Mouse (Mus musculus) large intestine, adult 2 months (tissue): ENCODE measurements around the gene Nanp. TPM values are rescaled to one million over a fixed set of nuclear protein-coding genes. Genes with fewer than 3 reads are reported as not detected.

Experiments used
- DNase-seq: peaks from one replicate; pipeline ENCODE4 v3.0.0-alpha.2; 2012; ENCODE audit warnings: low read depth, low spot score
- WGBS: fragments of 180-500 bp; shearing (Covaris S2); methylation state at CpG from one replicate; pipeline ENCODE4 v1.1.7; 2018; 5-methylcytosine and 5-hydroxymethylcytosine counted together
- polyA plus RNA-seq: library from polyadenylated mRNA; depleted of rRNA; stranded (reverse); fragments of >200 nt; gene quantifications from 2 replicates; pipeline ENCODE4 v1.2.3, GENCODE M21; 2012; rRNA removed

Nanp gene
- polyA plus RNA-seq = 4.8 and 4.9 TPM in 2 replicates

DNA sequence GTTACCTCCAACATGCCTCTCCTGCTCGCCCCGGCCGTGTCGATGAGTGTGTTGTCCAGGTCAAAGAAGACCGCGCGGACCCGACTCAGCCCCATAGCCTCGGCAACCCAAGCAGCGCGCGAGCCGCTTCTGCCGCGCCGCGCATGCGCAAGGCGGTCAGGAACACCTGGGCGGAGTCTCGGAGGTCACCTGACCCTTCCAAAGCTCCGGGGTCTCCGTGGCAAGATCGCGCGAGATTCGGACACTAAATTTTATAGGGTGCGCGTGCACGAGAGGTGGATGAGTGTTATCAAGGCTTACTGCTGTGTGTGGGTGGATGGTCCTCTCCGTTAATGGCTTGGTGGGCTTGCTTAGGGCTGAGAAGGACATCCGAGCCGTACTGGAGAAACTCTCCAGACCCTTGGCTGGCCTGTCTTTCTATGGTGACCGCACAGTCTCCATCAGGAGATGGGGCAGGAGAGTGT is at the start of gene Nanp, which contains the start of gene Ninl:
TSS of gene Nanp (minus strand) at position 167 of the 464 bp plus-strand sequence.
TSS of gene Ninl (minus strand) at position 151 of the 464 bp plus-strand sequence.
- WGBS = under 1% methylated on average over 34 of the region's 34 CpGs
- peak; percentile 83 for DNase-seq

DNA sequence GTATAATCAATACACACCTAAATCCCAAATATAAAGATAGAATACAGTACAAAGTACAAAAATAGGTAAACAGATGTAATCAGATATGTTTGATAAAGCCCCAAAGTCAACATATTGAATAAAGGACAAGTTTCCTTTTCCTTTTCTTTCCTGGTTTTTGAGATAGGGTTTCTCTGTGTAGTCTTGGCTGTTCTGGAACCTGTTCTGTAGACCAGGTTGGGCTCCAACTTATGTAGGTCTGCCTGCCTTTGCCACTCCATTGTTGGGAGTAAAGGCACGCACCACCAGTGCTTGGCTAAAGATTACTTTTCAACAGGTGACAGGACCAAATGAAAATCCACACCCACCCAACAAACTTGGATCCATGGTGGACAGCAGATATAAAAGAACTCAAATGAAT is 17.4 kb upstream of the Nanp start:
- no peak for DNase-seq
- 47% methylated on average over 1 of the region's 1 CpGs for WGBS

DNA sequence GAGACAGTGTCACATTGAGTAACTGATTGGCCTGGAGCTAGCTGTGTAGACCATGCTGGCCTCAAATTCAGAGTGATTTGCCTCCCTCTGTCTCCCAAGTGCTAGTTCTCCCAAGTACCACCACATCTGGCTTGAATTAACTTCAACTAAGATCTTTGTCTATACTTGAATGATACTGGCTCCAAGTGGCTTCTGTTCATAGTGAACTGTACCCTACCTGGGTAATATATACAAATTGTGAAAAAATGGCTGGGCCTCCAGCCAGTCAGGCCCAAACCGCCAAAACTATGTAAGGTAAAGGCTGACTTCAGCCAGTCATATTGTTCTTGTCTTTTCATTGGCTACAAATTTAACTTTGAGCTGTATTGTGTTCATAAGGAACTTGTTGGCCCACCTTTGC is 1.2 kb upstream of the Nanp start:
- no peak for DNase-seq
- WGBS = 80% methylated on average over 1 of the region's 1 CpGs

DNA sequence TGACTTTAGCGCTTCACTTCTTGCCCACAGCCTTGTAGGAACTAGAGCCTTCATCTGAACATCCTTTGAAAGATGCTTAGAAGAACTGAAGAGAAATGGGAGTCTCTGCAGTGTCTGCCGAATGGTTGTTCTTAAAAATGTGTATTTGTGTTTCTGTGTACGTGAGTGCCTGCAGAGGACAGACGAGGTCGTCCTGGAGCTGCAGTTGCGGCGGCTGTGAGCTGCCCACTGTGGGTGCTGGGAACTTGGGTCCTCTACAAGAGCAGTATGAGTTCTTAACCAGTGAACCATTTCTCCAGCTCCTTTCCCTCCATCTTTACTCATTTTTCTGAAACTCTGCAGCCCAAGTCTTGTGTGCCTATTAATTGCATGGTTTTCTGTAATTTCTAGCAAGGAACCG is 528 bp upstream of the Nanp start:
- WGBS = 23% methylated on average over 8 of the region's 8 CpGs
- DNase-seq = no peak

DNA sequence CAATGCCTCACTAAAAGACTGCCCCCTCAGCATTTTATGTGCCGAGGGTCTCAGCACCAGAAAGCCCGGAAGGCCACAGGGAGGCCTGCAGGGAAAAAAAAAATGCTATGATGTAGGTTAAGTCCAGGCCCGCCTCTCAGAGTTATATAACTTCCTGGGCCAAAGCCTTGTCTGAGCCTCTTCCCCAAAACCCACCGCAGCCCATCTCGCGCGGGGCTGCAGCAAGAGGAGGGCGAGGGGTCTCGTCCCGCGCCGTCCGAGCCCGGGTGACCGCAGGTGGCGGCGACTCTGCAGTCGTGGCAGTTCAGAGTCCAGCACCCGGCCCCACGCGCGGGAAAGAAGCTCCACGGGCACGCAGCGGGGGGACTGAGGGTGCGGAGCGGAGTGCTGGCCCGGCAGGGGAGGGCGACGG is 381 bp downstream of the Nanp start:
- WGBS = under 1% methylated on average over 30 of the region's 30 CpGs
- DNase-seq = no peak

DNA sequence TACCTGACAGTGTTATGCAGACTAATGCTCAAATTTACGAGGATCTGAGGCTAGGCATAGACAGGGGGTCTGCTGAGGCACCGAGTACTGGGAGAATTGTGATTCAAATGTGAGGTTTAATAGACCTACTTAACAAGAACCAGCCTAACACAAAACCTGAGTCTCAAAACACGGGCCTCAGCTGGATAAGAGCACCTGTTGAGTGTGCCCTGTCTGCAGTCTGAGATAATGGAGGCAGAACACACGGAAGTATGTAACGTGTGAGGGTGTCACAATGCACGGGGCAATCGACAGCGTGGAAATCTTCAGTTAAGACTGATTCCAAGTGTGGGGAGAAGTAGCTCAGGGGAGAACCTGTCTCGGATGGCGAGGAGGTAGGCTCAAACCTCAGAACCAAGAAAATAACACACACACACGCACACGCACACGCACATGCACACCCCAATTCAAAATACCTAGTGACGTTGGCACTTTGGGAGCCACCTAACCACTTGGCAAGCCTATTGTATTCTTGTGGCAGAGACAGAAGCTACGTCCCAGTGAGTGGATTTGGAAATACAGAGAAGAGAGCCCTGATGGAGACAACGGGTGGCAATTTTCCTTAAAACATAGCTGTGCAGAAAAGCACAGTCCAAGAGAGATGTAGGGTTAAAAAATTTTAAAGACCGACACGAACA is 1.2 kb downstream of the Nanp start:
- WGBS = 20% methylated on average over 18 of the region's 18 CpGs
- no peak for DNase-seq

DNA sequence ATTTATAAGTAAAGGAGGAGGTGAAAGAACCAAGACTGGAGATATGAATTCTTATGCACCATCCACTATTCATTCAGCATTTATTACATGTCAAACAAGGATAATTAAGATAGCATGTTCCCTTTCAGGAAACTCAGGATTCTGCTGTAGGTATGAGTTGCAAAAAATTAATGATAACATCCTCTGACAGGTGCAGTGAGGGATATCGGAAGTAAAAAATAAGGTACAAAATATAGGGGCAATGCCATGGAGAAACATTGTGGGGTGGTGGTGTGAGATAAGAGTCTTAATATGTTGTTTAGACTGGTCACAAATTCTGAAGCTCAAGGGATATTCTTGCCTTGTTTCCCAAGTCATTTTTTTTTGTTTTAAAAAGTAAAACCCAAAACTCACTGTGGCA is 1.9 kb downstream of the Nanp start:
- no peak for DNase-seq
- WGBS = 84% methylated on average over 1 of the region's 1 CpGs

DNA sequence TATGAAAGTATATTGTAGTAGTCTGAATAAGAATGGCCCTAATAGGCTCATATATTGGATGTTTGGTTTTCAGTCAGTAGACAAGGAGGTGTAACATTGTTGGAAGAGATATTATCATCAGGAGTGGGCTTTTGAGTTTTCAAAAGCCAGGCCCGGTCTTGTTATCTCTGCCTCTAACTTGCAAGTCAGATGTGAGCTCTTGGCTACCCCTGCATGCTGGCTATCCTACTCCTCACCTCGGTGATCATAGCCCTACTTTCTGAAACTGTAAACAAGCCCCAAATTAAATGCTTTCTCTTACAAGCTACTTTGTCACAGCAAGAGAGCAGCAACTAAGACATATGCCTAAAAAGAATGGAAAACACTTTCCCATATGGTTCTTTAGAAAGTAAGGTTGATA is 2.5 kb downstream of the Nanp start:
- DNase-seq = no peak
- WGBS = 86% methylated on average over 2 of the region's 2 CpGs

DNA sequence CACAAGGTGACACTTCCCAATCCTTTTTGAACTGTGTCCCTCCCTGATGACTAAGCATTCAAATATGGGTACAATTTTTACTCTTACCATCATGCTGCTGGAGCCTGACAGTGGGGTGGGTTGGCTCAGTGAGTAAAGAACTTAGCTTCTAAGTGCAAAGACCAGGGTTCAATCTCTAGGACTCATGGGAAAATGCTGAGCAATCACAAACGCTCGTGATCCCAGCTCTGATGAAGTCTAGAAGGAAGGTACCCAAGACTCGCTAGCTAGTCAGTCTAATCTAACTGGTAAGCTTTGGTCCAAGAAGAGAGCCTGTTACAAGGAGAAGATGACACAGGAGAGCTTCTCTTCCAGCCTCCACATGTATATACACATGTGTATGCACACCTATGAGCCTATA is 4.8 kb downstream of the Nanp start:
- 94% methylated on average over 3 of the region's 3 CpGs for WGBS

DNA sequence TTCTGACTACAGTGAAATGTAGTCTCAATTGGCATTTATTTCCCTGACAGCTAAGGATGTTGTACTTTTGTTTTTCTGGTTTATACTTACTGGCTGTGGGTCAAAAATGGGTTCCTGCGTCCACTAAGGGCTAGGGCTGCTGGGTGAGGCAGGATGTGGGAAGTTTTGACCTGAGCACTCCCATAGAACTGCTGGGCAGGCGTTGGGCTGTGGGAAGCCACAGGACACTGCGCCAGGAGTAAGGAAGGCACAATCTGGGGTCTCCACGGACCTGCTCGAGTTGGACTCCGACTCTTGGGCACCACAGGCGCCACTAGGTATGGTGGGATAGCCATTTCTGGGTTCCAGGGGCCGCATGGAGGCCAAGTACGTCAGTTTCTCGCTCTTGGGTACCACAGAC is 18.0 kb downstream of the Nanp start:
- DNase-seq = no peak
- 90% methylated on average over 10 of the region's 10 CpGs for WGBS

More for the DNA sequence above, 4.8 kb downstream of the Nanp start:
- no peak for DNase-seq

DNA sequence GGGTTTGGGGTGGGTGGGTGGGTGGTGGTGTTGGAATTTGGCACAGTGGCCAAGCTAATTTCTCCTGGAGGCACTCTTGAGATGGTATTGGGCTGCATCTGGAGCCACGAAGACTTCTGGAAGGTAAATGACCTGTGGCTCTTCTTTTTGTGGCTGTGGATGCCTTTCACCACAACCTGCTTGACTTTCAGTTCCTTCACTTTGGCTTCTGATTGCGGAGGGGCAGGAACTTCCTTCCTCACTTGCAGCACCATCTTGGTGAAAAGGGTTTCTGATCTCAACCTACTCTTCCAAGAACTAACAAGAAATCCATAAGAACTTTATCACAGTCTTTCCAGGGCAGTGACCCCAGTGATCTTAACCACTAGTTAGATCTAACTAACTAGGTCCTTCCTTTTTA is 23.9 kb downstream of the Nanp start:
- 73% methylated on average over 2 of the region's 2 CpGs for WGBS
- no peak for DNase-seq

DNA sequence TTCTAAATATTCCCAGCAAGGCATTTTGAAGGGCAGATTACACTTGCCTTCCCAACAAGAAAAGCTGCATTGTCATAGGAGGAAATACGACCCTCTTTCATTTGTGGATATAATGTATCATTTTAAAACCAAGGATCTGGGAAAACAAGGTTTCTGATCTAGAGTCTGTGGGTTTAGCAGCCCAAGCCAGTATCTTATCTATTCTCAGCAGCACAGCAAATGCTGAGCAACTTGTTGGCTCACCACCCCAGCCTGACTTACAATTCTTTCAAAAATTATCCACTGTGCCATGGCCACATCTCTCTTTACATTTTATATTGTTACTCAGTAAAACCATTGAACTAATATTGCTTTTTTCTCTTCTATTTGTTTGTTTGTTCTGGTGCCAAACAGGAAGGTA is 27.9 kb downstream of the Nanp start:
- WGBS = 47% methylated on average over 1 of the region's 1 CpGs

DNA sequence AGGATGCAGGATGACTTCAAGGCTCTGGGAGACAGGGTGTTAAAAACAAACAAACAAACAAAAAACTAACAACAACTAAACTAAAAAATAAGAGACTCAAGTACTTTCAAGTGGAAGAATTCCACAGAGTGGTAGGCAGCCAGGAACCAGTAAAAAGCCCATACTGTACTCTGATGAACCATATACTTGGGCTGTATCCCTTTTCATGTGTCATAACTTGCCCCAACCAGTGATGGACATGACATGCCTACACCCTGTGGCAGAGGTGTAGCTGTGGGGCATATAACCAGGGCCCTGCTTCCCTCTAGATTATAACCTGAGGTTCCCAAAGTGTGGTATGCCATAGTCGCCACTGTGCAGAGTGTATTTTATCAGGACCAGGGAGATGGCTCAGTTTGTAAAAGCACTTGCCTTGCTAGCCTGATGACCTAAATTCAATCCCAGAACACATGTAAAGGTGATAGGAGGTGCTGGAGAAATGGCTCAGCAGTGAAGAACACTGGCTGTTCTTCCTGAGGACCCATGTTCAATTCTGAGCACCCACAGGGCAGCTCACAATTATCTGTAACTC is 29.6 kb downstream of the Nanp start:
- WGBS = 87% methylated on average over 1 of the region's 1 CpGs
- no peak for DNase-seq

More for the DNA sequence above, 27.9 kb downstream of the Nanp start:
- DNase-seq = no peak

DNA sequence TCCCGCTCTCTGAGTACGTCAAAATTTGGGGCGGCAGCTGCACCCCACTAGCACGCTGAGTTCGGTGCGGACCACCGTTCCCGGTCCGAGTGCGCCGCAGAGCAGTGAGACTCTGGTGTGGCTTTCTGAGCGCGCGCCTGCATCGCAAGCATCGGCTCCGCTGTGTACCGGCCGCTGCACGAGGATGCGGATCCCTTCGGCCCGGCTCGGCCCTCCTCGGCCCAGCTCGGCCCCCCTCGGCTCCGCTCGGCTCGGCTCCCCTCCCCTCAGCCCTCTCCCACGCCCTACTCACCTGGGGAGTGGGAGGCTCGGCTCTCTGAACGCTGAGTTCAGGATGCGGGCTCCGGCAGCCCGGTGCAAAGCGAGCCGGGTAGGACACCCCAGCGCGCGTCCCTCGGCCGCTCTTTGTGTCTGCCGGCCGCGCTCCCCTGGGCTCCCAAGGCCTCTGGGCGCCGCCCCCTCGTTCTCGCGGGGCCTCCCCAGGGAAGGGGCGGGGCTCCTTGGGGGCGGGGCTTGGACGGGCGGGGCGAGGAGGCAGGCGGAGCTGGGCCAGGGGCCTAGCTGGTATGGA is 30.2 kb downstream of the Nanp start:
- DNase-seq = no peak
- WGBS = under 1% methylated on average over 57 of the region's 57 CpGs

DNA sequence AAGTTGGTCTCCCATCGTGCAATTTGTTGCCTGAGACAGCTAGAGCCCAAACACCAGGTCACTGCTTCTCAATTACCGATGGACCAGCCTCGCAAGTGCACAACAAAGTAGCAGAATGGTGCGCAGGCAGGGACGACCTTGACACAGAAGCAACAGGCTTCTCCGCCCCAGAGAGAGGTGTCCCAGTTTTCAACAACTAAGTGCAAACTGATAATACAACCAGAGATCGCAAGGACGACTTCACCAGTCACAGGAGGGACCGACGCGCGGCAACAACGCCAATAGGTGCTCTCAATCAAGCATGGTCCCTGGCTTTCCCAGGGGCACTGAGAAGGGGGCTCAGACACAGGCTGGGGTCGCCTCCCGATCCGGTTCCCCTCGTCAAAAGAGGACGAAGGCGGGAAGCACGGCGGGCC is 30.7 kb downstream of the Nanp start:
- DNase-seq = no peak
- WGBS = 1% methylated on average over 21 of the region's 21 CpGs

DNA sequence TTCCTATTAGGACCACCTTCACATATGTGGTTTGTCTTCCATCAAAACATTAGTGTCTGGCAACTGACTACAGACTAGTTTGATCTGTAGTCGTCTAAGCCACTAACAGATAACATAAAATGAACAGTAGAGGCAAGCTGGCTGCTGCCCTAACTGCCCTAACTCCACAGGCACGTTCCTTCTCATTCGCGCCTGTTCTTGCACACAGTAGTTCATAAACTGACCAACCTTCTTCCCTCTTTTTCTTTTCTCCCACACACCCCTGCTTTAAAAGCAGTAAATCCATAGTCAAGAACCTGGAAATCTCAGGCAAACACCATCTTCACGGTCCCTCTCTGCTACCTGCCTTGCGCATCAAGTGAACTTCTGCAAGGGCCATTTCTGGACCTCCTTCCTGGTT is 31.2 kb downstream of the Nanp start:
- WGBS = 48% methylated on average over 6 of the region's 6 CpGs
- no peak for DNase-seq

DNA sequence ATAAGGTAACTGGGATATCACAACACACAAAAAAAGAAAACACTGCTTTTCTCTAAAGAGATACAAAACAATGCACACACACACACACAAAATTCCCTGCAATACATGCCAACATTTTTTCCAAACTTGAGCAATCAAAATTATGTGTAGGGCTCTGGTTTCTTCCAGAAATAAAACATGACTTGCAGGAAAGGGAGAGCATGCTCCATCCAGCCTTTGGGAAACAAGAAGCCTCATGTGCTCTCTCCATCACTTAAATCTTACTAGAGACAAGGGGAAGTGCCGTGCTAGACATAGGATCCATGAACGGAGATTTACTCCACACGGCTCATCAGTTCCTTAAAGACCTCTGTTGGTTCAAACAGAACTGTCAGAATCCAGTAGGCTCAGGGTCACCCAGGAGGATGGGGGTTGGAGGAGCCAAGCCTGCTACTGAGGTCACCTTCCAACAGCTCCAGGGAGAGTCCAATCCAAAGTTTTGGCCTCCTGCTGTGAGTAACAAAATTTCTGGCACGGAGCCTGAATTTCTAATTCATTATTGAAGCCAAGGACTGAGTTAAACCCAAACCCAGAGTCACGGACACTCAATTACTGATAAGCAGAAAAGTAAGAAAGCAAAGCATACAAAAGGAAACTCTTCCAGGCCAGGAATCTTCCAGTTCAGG is 32.8 kb downstream of the Nanp start:
- WGBS = 79% methylated on average over 5 of the region's 5 CpGs

DNA sequence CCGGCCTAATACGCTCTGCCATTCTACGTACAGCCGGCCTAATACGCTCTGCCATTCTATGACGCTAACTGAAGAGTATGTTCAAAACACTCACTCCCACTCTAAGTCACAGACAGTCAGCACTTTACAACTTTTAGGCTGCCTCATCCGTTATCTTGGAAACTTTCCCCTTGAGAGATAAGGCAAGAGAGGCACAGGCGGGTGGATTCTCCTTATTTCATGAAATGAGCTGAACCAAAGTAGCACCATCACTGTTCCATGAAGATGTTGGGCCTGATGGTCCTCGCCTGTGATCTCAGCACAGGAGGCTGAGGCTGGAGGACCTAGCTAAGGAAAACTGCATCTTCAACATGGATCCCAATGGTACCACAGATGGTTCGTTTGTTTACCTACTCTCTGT is 34.8 kb downstream of the Nanp start:
- WGBS = 90% methylated on average over 10 of the region's 10 CpGs
- DNase-seq = no peak

More for the DNA sequence above, 32.8 kb downstream of the Nanp start:
- DNase-seq = no peak

DNA sequence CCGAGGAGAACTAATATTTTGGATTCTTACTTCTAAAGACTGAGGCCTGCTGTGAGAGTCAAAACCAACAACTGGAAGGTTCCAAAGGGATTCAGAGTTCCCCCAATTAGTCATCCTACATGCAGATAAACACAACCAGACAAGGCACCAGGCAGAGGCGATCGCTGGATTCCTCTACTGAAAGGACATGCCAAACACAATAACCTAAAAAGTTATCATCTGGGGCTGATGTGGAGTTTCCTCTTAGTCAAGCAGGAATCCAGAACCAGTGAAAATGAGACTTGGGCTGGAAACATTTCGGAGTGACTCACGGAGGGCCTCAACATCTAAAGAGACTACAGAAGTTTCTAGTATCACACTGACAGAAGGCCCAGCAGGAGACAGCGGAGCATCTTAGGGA is 35.4 kb downstream of the Nanp start:
- WGBS = 78% methylated on average over 6 of the region's 6 CpGs

DNA sequence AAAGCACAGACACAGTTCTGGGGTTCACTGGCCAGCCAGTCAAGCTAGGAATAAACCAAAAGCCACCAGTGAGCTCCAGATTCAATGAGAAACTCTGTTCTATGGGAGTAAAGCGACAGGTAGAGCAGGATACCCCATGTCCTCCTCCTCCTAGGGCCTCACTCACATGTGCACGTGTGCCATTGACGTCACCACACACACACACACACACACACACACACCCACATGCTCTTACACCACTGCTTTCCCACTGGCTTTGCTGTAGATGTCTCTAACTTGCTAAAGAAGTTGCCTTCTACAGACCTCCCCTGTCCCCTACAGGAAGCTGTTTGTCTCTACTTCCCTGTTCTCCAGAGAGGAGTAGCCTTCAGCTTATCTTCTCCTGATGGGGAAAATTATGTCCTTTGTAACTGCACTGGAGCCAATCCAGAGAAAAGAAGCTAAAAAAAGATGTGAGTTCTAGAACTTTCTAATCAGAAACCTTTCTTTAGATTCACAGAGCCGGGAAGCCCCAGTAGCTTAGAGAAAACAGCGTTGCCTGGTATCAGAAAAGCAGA is 37.5 kb downstream of the Nanp start:
- 68% methylated on average over 5 of the region's 5 CpGs for WGBS
- no peak for DNase-seq

More for the DNA sequence above, 35.4 kb downstream of the Nanp start:
- DNase-seq = no peak
